Mouse (Mus musculus): ENCODE measurements around the gene Mdh2.

Gene Mdh2

GRCm38 (mm10) chr5:135777796-135778470 lies 347 bp upstream of the Mdh2 start, which contains the start of gene Styxl1:
TSS of gene Styxl1 (minus strand) at chr5:135778385.
- DNase-seq = peak; percentile 45

DNA sequence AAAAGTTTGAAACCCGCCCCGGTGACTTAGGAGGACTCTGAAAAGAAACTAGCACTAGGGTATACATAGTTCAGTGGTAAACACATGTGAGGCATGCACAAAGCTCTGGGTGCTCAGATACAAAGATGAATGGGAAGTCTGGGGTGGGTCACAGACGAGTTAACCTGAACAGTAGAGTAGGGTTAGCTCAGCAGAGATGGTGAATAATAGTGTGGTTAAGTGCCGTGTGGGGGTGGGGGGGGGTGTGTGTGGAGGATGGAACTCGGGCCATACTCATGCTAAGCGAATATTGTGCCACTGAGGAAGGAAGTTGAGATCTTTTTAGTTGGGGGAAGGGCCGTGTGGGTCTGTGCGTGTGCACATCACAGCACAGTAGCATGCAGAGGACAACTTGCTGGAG lies 2.1 kb downstream of the Mdh2 start:
- DNase-seq = no peak

- DNase-seq = no peak
Measured at GRCm38 (mm10) chr5:135782901-135783300, 4.6 kb downstream of the Mdh2 start.

DNA sequence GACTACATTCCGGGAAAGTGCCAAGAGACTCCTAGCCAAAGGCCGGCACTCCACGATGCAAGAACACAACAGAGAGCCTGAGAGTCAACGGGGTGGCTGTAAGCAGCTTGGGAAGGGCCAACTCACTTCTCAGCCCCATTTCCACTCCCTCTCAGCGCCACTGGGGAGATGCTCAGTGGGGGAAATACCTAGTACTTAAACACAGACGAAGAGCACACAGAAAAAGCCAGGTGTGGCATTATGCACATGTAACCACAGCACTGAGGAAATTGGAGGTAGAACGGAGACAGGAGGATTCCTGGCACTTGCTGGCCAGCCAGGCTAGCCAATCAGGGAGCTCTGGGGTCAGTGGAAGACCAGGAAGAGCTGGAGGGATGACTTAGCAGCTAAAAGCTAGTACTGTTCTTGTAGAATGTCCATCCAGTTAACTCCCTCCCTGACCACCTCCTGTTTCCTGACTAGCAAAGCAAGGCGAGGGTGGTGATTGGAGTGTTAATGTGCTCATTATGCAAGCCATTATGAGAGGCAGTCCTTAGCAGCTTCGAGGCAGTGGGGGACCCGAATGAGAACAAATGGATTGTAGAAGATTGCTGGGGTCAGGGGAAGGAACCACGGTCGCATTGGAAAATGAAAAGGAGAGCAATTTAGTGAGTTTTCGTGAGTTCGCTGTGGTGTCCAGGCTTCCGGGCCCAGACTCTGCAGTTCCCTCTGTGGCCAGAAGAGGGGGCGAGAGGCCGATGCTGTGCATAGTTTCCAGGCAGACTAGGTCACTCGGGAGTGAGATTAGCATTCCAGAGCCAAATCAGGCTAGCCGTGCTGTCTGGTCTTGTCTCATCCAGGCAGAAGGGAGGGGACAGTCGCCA lies 15.9 kb downstream of the Mdh2 start:
- peak; percentile 80 for DNase-seq

- no peak for DNase-seq
Measured at GRCm38 (mm10) chr5:135794859-135795181, 16.5 kb downstream of the Mdh2 start.

DNA sequence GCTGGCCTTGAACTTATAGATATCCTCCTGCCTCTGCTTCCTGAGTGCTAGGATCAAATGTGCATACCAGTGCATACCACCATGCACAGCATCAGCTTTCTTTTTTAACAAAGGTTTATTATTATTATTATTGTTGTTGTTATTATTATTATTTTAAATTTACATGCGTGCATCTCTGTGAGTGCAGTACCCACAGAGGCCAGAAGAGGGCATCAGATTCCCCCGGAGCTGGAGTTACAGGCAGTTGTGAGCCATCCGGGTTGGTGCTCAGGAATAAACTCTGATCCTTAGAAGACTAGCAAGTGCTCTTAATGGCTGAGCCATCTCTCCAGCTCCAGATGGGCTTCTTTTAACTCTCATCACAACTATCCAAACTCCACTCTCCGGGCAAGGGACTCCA lies 21.5 kb downstream of the Mdh2 start:
- DNase-seq = no peak

DNA sequence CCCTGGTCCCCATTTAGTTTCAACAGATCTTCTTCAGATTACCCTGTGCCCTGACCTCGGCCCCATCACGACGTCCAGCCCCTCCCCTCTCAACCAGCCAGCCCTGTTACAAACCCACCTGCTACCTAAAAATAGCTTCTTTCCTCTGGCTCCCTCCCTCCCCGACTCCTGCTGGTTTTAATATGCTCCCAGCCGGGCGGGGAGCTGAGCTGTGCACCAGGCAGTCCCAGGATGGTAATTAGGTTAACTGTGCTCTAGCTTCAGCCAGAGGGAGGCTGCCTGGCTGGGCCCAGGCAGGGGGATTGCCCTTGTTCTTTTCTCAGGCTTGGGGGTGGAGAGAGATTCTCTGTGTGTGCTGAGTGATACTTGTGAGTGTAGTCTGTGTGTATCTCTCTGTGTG lies 22.6 kb downstream of the Mdh2 start:
- no peak for DNase-seq

GRCm38 (mm10) chr5:135802641-135803040 lies 24.4 kb downstream of the Mdh2 start:
- DNase-seq = no peak

DNA sequence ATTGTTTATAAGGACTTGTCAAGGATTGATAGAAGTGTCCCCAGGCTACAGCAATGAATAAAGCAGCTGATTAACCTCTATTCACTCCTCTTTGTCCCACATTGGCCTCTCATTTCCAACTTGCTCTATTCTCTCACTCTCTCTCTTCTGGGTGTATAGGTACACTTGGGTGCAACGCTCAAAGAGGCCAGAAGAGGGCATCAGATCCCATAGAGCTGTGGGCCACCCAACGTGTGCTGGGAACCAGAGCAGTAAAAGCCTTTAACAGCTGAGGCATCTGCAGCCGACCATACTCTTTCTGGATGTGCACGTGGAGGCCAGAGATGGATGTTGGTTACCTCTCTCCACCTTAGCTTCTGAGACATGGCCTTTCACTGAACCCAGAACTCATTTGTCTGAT lies 24.9 kb downstream of the Mdh2 start:
- DNase-seq = no peak

DNA sequence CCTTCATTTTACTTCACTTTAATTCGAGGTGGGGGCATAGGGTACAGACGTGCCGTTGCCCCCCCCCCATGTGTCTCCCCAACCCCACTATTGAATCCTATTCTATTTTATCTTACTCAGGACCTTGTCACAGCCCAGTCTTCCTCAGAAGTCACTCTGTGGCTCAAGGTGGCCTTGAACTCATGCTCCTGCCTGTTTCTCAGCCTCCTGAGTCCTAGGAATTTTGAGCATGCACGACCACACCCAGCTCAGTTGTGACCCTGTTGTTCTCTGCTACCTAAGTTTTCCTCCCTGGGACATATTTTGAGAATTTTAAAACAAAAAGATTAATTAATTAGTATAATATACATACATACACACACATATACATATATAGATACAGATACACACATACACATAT lies 25.4 kb downstream of the Mdh2 start:
- DNase-seq = no peak

DNA sequence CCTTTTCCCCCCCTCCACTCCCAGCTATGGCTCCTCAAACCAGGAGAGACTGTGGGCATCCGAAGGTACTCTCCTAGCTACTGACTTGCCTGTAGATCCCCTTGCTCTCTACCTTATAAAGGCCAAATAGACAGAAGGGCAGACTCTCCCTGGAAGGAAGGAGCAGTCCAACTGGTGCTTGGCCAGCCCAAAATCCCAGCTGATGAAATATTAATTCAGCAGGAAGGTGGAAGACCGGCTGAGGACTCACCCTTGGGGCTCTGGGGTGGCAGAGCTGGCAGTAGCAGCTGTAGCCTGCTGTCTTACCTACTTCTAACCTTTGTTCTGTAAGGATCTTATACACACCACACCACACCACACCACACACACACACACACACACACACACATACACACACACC lies 26.5 kb downstream of the Mdh2 start:
- no peak for DNase-seq

- DNase-seq = peak; percentile 86
Measured at GRCm38 (mm10) chr5:135806555-135807262, 28.4 kb downstream of the Mdh2 start, which contains the start of gene Srrm3. TSS of gene Srrm3 (plus strand) at chr5:135806890.

GRCm38 (mm10) chr5:135807263-135807637 lies 29.0 kb downstream of the Mdh2 start:
- DNase-seq = no peak

DNA sequence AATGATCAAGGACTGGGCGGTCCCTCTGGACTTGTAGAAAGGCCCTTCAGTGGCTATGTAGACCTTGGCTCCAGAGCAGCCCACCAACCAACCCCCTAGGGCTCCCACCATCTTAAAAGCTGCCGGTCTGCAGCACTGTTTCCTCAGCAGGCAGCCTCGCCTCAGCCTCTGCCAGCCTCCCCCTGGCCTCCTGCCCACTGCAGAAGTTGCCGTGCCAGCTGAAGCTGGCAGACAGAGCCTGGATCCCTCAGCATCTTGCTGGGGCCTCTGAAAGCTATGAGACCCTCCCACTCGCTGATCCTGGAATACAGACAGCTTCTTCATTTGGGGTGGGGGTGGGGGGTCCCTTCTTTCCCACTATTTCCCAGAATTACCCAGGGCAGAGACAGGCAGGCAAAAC lies 34.7 kb downstream of the Mdh2 start:
- no peak for DNase-seq

DNA sequence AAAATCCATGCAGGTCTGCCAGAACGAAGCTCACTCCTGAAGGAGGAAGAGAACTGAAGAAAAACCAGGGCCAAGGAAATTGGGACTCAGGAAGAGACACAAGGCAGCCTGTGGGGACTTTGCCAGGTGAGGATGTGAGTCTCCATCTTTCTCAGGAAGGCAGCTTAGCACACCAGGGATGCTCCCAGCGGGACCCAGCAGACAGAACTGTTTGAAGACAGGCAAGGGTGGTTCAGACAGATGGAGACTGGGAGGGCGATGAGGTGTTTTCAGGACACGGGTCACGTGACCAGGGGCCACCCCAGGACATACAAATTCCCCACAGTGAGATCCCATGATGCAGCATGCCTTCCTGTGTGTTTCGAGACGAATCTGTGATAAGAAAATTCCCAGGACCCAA lies 40.2 kb downstream of the Mdh2 start:
- no peak for DNase-seq

DNA sequence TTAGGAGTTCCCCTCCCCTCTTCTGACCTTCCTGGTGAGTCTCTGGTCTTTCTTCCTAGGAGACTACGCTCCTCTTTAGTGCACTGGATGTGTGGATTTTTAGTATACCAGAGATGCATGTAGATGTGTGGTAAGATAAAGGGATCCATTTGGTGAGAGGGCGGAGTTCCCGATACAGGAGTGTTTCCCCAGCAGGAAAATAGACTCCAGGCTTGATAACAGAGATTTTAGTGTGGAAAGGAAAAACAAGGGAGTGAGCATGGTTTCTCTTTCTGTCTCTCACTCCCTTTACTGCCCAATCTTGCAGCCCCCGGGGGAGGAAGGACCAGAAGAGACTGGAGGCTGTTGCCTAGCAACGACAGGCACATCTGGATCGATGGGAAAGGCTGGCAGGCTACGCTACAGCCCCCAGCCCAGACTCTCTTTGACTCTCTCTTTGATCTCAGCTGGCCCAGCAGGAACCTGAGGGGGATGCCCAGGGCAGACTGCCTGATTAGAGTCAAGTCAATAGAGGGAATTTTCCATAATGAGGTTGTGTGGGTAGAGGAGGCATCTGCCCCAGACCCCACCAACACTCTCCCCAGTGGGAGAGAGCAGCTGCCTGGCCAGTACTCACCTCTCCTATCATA lies 44.1 kb downstream of the Mdh2 start:
- no peak for DNase-seq

- DNase-seq = no peak
Measured at GRCm38 (mm10) chr5:135824517-135824916, 46.2 kb downstream of the Mdh2 start.

DNA sequence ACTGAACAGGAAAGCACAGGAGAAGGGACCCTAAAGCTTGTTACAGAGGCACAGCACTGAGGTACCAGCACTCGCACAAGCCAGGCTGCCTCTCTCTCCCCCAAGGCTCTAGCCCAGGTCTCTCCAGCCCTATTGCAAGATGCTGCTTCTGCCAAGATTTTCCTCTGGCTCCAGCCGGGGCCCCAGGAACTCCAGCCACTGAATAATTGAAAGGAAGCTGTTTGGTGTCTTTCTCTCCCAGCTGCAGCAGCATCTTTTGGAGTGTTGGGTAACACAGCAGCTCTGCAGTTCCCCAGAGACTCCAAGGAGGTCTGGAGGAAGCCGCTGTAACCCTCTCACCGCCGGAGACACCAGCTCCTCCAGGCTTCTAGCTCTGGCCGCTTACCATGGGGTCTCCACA lies 47.9 kb downstream of the Mdh2 start:
- no peak for DNase-seq

GRCm38 (mm10) chr5:135829381-135829780 lies 51.1 kb downstream of the Mdh2 start:
- no peak for DNase-seq

DNA sequence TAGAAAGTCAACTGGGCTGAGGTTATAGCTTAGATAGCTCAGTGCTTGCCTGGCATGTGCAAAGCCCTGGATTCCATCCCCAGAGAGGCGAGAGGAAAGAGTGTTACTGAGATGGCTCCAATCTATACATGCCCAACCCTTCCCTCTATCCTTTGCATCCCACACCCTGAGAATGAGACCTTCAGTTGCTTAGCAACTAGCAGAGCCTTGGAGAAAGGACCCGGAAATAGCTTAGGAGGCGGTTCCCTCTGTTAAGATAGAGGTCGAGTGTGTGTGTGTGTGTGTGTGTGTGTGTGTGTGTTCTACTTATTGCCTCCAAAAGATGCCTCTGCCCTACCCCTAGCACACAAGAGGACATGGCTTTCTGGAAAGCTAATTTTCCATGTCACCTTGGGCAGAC lies 54.4 kb downstream of the Mdh2 start:
- no peak for DNase-seq

DNA sequence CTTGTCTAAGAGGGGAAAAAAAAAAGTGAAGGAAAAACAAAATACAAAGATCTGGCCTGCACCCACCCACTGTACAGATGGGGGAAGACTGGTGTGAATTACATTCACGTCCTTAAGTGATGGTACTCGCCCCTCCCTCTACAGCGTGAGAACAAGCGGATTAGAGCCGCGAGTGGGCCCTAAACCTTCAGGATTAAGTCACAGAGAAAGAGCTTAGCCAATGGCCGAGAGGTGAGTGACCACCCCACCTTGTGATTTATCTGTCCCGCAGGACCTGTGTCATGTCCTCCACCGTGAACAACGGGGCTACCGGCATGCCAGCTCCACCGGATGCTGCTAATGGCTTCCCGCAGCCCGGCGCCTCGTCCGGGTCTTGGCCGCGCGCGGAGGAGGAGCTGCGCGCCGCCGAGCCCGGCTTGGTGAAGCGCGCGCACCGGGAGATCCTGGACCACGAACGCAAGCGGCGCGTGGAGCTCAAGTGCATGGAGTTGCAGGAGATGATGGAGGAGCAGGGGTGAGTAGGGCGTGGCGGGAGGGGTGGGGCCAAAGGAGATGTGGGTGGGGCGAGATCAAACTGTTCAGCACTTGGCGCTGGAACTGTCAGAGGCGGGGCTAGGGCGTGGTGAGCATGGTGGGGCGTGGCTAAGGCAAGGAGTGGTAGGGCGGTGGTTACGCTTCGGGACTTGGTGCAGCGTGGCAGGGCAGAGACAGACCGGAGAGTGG lies 56.6 kb downstream of the Mdh2 start:
- peak; percentile 89 for DNase-seq

GRCm38 (mm10) chr5:135835492-135835858 lies 57.2 kb downstream of the Mdh2 start:
- no peak for DNase-seq

DNA sequence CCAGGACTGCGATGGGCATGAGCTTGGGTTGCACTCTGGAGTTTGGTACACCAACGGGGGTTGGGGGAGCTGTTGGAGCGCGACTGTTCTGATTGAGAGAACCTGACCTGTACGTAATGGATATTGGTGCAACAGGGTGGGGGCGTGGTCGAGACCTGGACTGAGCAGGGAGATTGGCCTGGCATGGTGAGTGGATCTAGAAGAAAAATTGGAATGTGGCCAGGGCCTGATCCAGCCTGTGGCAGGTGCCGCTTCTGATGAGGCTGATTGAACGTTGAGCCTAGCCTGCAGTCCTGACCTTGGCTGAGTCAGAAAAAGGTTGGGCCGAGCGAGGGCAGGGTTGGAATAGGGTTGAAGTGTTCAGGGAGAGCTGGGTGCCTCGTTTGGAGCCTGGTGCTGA lies 57.7 kb downstream of the Mdh2 start:
- no peak for DNase-seq

All from liver (tissue).